Mouse (Mus musculus) gastrocnemius, postnatal 14 days (tissue): Measurements from ENCODE around the gene Agpat1. TPM values are rescaled to one million over a fixed set of nuclear protein-coding genes. Genes with fewer than 3 reads are reported as not detected.
A peak's percentile ranks its signal among the peaks of the same experiment; 100 is the strongest.

Source experiments
- DNase-seq: peaks from one replicate; pipeline ENCODE4 v3.0.0; 2021; ENCODE audit warnings: mixed read lengths
- intact Hi-C: fragments of 180-260 bp; cut with DNase I; formaldehyde crosslinking; loops from one replicate; pipeline ENCODE4 v1.15.1; 2025; ENCODE audit warnings: low total_unique reads
- total RNA-seq, 2 experiments: library from RNA; stranded (reverse); gene quantifications; 2 replicates each; pipeline ENCODE4 v1.2.3; 2021

Agpat1 gene
- total RNA-seq, 2 experiments from 2014 or later = 38.8 to 39.1 TPM

DNA sequence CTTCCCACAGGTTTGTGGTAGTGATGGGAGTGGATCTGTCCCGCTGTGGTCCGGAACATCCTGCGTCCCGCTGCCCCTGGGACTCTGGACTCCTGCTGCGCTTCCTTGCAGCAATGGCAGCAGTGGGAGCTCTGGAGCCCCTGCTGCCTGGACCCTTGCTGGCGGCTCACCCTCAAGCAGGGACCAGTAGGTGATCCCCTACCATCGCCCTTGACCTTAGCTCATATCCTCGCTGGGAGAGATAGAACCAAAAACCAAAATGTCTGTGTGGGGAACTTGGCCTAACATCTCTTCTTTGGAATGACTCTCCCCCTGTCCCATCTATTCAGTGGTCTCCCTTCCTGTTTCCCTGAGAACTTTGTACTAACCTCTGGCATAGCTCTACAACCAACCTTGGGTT, 20.2 kb upstream of the Agpat1 start:
- no peak for DNase-seq
- intact Hi-C loops = no loop called here

DNA sequence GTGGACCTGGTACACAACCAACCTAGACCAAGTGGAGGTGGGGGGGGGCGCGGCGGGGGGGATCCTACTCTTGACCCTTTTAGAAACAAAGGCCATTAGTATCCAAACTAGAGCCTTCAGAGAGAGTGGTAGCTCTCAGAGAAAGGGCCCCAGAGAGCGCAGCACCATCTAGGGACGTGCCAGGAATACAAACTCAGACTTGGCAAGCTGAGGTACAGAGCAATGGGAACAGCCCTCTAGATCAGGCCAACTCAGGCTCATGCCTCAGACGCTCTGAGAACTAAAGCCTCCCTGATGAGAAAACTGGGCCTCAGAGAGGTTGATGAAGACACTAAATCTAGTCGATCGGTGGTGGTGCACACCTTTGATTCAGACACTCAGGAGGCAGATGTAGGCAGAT, 18.9 kb upstream of the Agpat1 start:
- no peak for DNase-seq
- intact Hi-C loops = no loop called here

- intact Hi-C loops = no loop called here
- no peak for DNase-seq
Measured at GRCm38 (mm10) chr17:34585877-34586771, 17.9 kb upstream of the Agpat1 start.

GRCm38 (mm10) chr17:34586796-34587422, 17.2 kb upstream of the Agpat1 start:
- peak; percentile 91 for DNase-seq
- intact Hi-C loops = no loop called here

DNA sequence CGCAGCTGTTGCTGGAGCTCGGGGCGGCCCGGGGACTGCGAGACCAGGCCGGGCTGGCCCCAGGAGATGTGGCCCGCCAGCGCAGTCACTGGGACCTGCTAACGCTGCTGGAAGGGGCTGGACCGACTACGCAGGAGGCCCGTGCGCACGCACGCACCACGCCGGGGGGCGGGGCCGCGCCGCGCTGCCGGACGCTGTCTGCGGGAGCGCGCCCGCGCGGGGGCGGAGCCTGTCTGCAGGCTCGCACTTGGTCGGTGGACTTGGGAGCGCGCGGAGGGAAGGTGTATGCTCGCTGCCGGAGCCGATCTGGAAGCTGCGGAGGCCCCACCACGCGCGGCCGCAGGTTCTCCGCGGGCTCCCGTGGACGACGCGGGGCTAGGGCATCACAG, 16.6 kb upstream of the Agpat1 start:
- intact Hi-C loops = no loop called here
- peak; percentile 97 for DNase-seq

DNA sequence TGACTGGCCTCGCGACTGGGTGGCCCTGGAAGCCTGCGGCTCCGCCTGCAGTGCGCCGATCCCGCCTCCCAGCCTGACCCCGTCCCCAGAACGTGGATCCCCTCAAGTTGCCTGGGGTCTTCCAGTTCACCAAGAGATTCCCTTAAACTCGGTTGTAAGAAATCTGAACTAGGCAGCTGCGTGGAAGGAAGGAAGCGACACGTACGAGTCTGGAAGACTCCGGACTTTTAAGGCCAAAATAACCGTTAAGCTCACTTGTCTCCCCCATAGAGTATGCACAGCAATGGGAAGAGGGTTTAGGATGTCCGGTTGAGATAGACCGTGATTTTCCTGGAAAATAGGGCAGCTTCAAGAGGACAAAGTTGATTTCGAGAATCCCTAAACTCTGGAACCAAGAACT, 16.2 kb upstream of the Agpat1 start:
- DNase-seq = no peak
- intact Hi-C loops = no loop called here

- intact Hi-C loops = no loop called here
- no peak for DNase-seq
Measured at GRCm38 (mm10) chr17:34588767-34589166, 15.3 kb upstream of the Agpat1 start.

- no peak for DNase-seq
- intact Hi-C loops = no loop called here
Measured at GRCm38 (mm10) chr17:34589206-34589605, 14.9 kb upstream of the Agpat1 start.

GRCm38 (mm10) chr17:34589681-34590101, 14.4 kb upstream of the Agpat1 start, which contains the start of gene Gpsm3:
Gpsm3 (plus strand) TSS chr17:34589806.
- intact Hi-C loops = no loop called here
- peak; percentile 78 for DNase-seq

DNA sequence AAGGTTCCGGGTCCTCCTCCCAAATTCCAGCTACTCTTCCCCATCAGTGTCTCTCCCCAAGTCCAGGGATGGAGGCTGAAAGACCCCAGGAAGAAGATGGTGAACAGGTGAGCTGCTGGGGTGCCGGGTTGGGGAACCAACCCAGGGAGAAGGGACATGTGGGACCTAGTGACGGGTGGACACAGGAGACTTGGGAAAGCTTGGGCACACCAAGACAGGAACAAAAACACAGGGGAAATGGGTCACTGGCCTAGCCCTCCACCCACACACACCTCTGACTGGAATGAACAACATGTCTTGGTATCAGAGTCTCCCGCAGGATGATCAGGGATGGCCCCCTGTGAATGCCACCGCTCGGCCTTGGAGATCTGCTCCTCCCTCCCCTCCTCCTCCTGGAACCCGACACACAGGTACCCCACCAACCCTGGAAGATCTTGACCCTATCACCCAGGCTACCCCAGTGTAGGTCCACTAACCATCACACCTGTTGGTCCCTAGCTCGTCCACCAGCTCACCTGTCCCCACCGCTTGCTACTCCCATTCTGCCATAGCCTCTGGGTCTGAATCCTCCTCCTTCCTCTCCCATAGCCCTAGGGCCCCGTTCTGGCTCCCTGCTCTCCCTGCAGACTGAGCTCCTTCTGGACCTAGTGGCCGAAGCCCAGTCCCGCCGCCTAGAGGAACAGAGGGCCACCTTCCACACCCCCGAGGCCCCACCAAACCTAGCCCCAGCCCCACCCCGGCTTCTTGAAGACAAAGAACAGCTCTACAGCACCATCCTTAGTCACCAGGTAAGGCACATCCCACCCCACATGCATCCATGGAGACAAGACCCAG, 13.7 kb upstream of the Agpat1 start:
- intact Hi-C loops = no loop called here
- no peak for DNase-seq

DNA sequence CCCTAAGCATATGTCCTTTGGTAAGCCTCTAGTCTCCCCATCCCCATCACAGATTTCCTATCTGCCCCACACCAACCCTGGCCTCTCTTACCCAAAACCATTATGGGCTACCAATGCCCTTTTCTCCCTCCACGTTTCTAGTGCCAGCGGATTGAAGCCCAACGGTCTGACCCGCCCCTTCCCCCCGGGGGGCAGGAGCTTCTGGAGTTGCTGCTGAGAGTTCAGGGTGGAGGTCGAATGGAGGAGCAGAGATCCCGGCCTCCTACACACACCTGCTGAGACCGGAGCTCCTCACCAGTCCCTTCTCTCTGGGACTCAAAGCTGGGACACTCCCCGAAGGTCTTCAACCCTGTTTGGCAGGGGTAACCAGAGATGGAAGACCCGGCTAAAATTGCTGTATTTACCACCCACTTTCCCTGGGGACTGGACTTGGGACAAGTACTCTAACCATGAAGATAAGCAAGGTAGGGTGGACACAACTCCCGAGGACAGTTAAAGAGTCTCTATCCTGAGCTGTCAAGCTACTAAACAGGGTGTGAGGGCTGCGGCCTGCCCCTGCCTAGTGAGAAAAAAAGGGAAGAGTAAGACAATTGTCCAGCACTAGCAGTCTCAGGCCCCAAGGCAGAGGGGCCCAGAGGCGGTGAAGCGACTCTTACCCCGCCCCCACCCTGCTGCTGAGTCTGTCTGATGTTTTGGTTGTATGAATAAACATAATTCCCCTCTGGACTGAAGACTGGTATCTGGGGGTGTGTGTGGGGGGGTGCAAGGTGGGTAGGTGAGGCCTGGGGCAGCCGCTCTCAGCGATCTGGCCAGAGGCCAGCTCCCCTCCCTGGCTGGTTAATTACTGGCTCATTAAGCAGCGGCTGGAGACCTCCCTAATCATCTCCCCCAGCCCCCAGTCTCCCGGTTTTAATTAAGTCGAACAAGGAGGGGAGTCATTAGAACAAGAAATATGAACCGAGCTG, 12.8 kb upstream of the Agpat1 start, which contains the start of gene Pbx2:
TSS of gene Pbx2 (plus strand) at position 238 of the 965 bp plus-strand sequence.
- no peak for DNase-seq
- intact Hi-C loops = no loop called here

GRCm38 (mm10) chr17:34591994-34592375, 12.1 kb upstream of the Agpat1 start:
- DNase-seq = peak; percentile 95
- intact Hi-C loops = no loop called here

DNA sequence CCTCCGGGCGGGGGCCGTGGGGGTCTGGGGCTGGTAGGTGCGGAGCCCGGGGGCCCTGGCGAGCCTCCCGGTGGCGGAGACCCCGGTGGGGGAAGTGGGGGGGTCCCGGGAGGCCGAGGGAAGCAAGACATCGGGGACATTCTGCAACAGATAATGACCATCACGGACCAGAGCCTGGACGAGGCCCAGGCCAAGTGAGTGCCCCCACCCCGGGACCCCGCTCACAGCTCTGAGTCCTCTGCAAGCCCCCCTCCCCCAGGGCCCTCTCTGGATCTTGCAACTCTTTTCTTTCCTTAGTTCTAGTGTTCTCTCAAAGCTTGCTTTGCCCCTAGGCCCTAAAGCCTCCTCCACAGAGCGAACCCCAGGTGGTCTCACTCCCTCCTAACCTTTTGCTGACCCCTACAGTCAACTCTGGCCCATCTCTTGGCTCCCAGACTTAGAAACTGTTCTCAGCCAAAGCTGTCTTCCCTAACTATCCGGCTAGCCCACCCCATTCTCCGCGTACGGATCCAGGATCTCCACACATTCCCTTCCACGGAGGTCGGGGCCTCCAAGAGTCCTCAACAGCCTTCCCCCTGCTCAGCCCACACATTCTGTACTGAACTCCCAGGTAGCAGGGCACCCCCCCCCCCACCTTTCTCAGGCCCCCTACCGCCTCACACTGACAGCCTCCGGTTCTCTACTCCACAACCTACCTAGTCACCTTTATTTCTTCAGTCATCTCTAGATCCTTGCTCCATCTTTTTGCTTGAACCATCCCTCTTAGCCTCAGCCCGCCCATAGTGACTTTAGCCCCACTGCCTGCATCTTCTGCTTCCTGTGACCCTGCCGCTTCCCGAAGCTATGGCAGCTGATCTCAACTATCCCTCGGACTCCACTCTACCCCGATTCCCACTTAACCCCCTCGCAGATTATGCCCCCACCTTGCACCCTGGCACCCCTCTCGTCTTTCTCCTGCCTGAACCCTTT, 11.2 kb upstream of the Agpat1 start:
- no peak for DNase-seq
- intact Hi-C loops = no loop called here

- intact Hi-C loops = no loop called here
Measured at GRCm38 (mm10) chr17:34593752-34594525, 10.1 kb upstream of the Agpat1 start.

GRCm38 (mm10) chr17:34596098-34596497, 8.0 kb upstream of the Agpat1 start:
- intact Hi-C loops = no loop called here
- DNase-seq = no peak

More at GRCm38 (mm10) chr17:34593752-34594525, 10.1 kb upstream of the Agpat1 start:
- DNase-seq = peak; percentile 57

DNA sequence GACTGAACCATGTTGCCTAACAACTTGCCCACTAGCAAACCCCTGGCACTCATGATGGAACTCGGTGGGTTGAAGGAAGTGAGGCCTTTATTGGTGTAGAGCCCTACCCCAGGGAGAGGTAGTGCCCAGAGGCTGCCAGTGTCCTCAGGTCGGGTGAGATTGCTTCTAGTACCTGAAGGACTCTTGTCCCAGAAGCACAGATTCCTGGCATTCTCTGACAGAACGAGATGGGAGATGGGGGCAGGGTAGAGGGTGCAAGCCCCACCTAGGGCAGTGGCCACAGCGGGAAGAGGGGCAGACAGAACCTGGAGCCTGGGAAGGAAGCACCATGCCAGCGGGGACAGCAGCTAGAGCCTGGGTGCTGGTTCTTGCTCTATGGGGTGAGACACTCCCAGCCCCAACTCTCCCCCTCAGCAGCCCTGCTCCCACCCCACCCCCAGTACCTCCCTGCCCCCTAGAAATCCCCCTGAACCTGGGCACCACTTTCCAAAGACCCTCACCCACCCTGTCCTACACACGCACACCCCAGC, 6.4 kb upstream of the Agpat1 start, which contains the start of gene Ager:
TSS of gene Ager (plus strand) at position 297 of the 530 bp plus-strand sequence.
- DNase-seq = no peak
- intact Hi-C loops = no loop called here

- intact Hi-C loops = no loop called here
- DNase-seq = no peak
Measured at GRCm38 (mm10) chr17:34599891-34600290, 4.2 kb upstream of the Agpat1 start.
